11 mouse cellular contexts compared by ENCODE assay signal in the genomic region with DNA sequence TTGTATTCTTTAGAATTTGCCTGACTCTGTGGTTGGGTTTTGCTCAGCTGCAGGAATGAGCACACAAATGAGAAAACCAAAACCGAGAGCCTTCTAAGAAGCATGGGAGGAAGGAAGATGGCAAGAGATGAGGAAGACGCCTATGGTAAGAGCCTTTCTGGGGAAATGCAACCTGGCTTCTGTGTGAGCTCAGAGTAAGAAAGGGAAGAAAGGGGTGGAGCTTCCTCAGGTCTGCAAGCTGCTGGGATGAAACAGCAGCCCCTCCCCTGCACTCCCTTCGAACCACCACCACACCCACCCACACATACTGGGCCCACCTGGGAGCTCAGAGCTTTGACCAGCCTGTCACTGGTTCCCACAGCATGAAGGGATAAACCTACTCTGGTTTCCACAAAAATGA. TPM values are rescaled to one million over a fixed set of nuclear protein-coding genes. Genes with fewer than 3 reads are reported as not detected.
DNase-seq lines count a peak whose midpoint lies in the region; ATAC-seq and TF ChIP-seq lines count a peak whose summit lies in the region.
"Had no signal": no experiment of that assay in that cellular context is flagged by ENCODE, and none has a peak within 500 bp of the region (broad histone marks: within the 10 kb centered on the region; RNA-seq: fewer than 3 reads in every experiment).

No protein-coding gene starts in this region.

- H3K4me1 ChIP-seq in lung, embryonic 14.5 days (ENCODE audit: insufficient read depth): peaks cover 14% of the 10 kb centered on the region; the same call in 1 of the 2 replicates
- peaks cover 33% of the 10 kb centered on the region for H3K4me1 ChIP-seq in liver, embryonic 12.5 days
- peaks cover 22% of the 10 kb centered on the region for H3K4me1 ChIP-seq in limb, embryonic 10.5 days

- H3K27me3 ChIP-seq in lung, embryonic 14.5 days (ENCODE audit: insufficient read depth, low read length): peaks cover 15% of the 10 kb centered on the region
- H3K27me3 ChIP-seq in liver, embryonic 12.5 days (replicated peaks): peaks cover 7% of the 10 kb centered on the region; the same call in 1 of the 2 replicates
- peaks cover 52% of the 10 kb centered on the region for H3K27me3 ChIP-seq in limb, embryonic 10.5 days (ENCODE audit: low read depth, poor library complexity, severe bottlenecking)

- ATAC-seq in lung, embryonic 14.5 days (ENCODE audit: insufficient read depth): no peak
- peak; percentile 38; the same call in 1 of the 2 replicates for ATAC-seq in liver, embryonic 12.5 days
- ATAC-seq in megakaryocyte-erythroid progenitor cell, adult 5-6 weeks (replicated peaks; ENCODE audit: low FRiP score, low TSS enrichment, poor library complexity, severe bottlenecking): no peak

- WGBS in lung, embryonic 14.5 days: 32% methylated on average over 3 of the region's 3 CpGs
- WGBS in liver, embryonic 12.5 days (ENCODE audit: insufficient replicate concordance): 10% methylated on average over 3 of the region's 3 CpGs
- 42% methylated on average over 3 of the region's 3 CpGs for WGBS in limb, embryonic 10.5 days

- DNase-seq in heart, adult 11 months: peak; percentile 93
- DNase-seq in heart, postnatal 25 days (ENCODE audit: low spot score): no peak
- DNase-seq in lung, embryonic 14.5 days: peak; percentile 27
- DNase-seq in lung, adult 18-20 months: no peak
- DNase-seq in thymus, postnatal 14 days: peak; percentile 72
- DNase-seq in limb, embryonic 10.5 days (ENCODE audit: low spot score): no peak
- DNase-seq: gastrocnemius, postnatal 25 days; left cerebral cortex, postnatal 4 days had no signal

- peak overlapping the region; percentile 85 for H3K4me2 ChIP-seq in lung, embryonic 14.5 days
- H3K4me2 ChIP-seq in liver, embryonic 12.5 days: 0 out of 2 replicates have a peak overlapping the region, but pooled peaks have one; percentile 38

- intact Hi-C loops in heart, postnatal 25 days (cut with DNase I): loop anchor here (5.0 kb wide), 1 partner anchor 39 kb away; no protein-coding TSS in a partner anchor

- H3K9me3 ChIP-seq in lung, embryonic 14.5 days (ENCODE audit: low read depth, low read length): no peaks in the 10 kb centered on the region
- no peaks in the 10 kb centered on the region for H3K9me3 ChIP-seq in liver, embryonic 12.5 days (replicated peaks)
- no peaks in the 10 kb centered on the region for H3K9me3 ChIP-seq in limb, embryonic 10.5 days (replicated peaks)
- H3K9me3 ChIP-seq: neural tube, embryonic 12.5 days had no signal

- H3K9ac ChIP-seq in lung, embryonic 14.5 days: no peak overlapping the region
- H3K9ac ChIP-seq in liver, embryonic 12.5 days: no peak overlapping the region
- H3K9ac ChIP-seq: neural tube, embryonic 12.5 days had no signal

- no peak overlapping the region for H3K27ac ChIP-seq in lung, embryonic 14.5 days (ENCODE audit: low read depth)
- H3K27ac ChIP-seq in liver, embryonic 12.5 days: peak overlapping the region; percentile 67
- H3K27ac ChIP-seq in limb, embryonic 10.5 days: no peak overlapping the region
- H3K27ac ChIP-seq: neural tube, embryonic 12.5 days had no signal

- no peak for TF ChIP-seq CTCF in lung, embryonic 14.5 days (IDR thresholded peaks at IDR 0.05; ENCODE audit: low read depth)

- H3K4me3 ChIP-seq in lung, embryonic 14.5 days (ENCODE audit: low read depth, low read length): no peak overlapping the region
- no peak overlapping the region for H3K4me3 ChIP-seq in liver, embryonic 12.5 days
- H3K4me3 ChIP-seq in limb, embryonic 10.5 days: no peak overlapping the region
- H3K4me3 ChIP-seq: neural tube, embryonic 12.5 days had no signal

- no peaks in the 10 kb centered on the region for H3K36me3 ChIP-seq in lung, embryonic 14.5 days (ENCODE audit: insufficient read depth)
- 0 out of 2 replicates have a peak, but pooled peaks cover 9% of the 10 kb centered on the region for H3K36me3 ChIP-seq in liver, embryonic 12.5 days
- H3K36me3 ChIP-seq in limb, embryonic 10.5 days: no peaks in the 10 kb centered on the region
- H3K36me3 ChIP-seq: neural tube, embryonic 12.5 days had no signal

RNA-seq across cellular contexts. Expression of a gene that starts 2.4 kb away (rescaled TPM):
- 1 to 10 TPM; 8.5 to 9.8 TPM for total RNA-seq in heart, postnatal 25 days (2021)
- polyA plus RNA-seq in lung, embryonic 14.5 days (2014; fragmentation: Nextera tagmentation; extraction: Ambion mirVana): 35.3 and 37.2 TPM in 2 replicates
- 10.9 and 11.9 TPM in 2 replicates for polyA plus RNA-seq in liver, embryonic 12.5 days (2016; fragmentation: Nextera tagmentation; extraction: Ambion mirVana)
- 7.9 and 8.5 TPM in 2 replicates for polyA plus RNA-seq in limb, embryonic 10.5 days (2016; fragmentation: Nextera tagmentation; extraction: Ambion mirVana)
- 4.8 and 20.1 TPM in 2 replicates for total RNA-seq in megakaryocyte-erythroid progenitor cell, adult 5-6 weeks (2014; fragmentation: Nextera tagmentation)
- 10.8 and 12.9 TPM in 2 replicates for total RNA-seq in megakaryocyte-erythroid progenitor cell, adult 5-6 weeks (2017)

RNA-seq across cellular contexts. Expression of a gene that starts 4.7 kb away (rescaled TPM):
- total RNA-seq in heart, postnatal 25 days (2021): 1 to 10 TPM; 6.1 to 6.8 TPM
- 20.7 and 21.7 TPM in 2 replicates for polyA plus RNA-seq in lung, embryonic 14.5 days (2014; fragmentation: Nextera tagmentation; extraction: Ambion mirVana)
- polyA plus RNA-seq in liver, embryonic 12.5 days (2016; fragmentation: Nextera tagmentation; extraction: Ambion mirVana): 3.0 and 3.7 TPM in 2 replicates
- 1.3 and 1.4 TPM in 2 replicates for polyA plus RNA-seq in limb, embryonic 10.5 days (2016; fragmentation: Nextera tagmentation; extraction: Ambion mirVana)
- 6.1 and 11.7 TPM in 2 replicates for total RNA-seq in megakaryocyte-erythroid progenitor cell, adult 5-6 weeks (2014; fragmentation: Nextera tagmentation)
- 1.5 and 5.8 TPM in 2 replicates for total RNA-seq in megakaryocyte-erythroid progenitor cell, adult 5-6 weeks (2017)

RNA-seq across cellular contexts. Expression of a gene that starts 22.9 kb away (rescaled TPM):
- total RNA-seq in heart, postnatal 25 days (2021): under 1 TPM in 1 of 2 experiments, not detected in 1; 0.39 TPM
- not detected in 2 replicates for polyA plus RNA-seq in lung, embryonic 14.5 days (2014; fragmentation: Nextera tagmentation; extraction: Ambion mirVana)
- polyA plus RNA-seq in liver, embryonic 12.5 days (2016; fragmentation: Nextera tagmentation; extraction: Ambion mirVana): 0.10 and 0.18 TPM in 2 replicates
- not detected in 2 replicates for polyA plus RNA-seq in limb, embryonic 10.5 days (2016; fragmentation: Nextera tagmentation; extraction: Ambion mirVana)
- 1.4 and 4.8 TPM in 2 replicates for total RNA-seq in megakaryocyte-erythroid progenitor cell, adult 5-6 weeks (2014; fragmentation: Nextera tagmentation)
- total RNA-seq in megakaryocyte-erythroid progenitor cell, adult 5-6 weeks (2017): 2.1 and 4.6 TPM in 2 replicates
- total RNA-seq: gastrocnemius, postnatal 25 days; left cerebral cortex, postnatal 4 days had no signal
- polyA plus RNA-seq: neural tube, embryonic 12.5 days had no signal

RNA-seq across cellular contexts. Expression of a gene that starts 22.9 kb away (rescaled TPM):
- total RNA-seq in heart, postnatal 25 days (2021): 1 to 10 TPM; 1.8 to 5.3 TPM
- polyA plus RNA-seq in lung, embryonic 14.5 days (2014; fragmentation: Nextera tagmentation; extraction: Ambion mirVana): 3.8 and 3.9 TPM in 2 replicates
- polyA plus RNA-seq in liver, embryonic 12.5 days (2016; fragmentation: Nextera tagmentation; extraction: Ambion mirVana): 0.75 and 1.2 TPM in 2 replicates
- polyA plus RNA-seq in limb, embryonic 10.5 days (2016; fragmentation: Nextera tagmentation; extraction: Ambion mirVana): 0.83 and 1.3 TPM in 2 replicates
- total RNA-seq in megakaryocyte-erythroid progenitor cell, adult 5-6 weeks (2014; fragmentation: Nextera tagmentation): 2.9 TPM in 1 of 2 replicates, not detected in the other
- total RNA-seq in megakaryocyte-erythroid progenitor cell, adult 5-6 weeks (2017): 96.6 TPM in 1 of 2 replicates, not detected in the other
- total RNA-seq: gastrocnemius, postnatal 25 days; left cerebral cortex, postnatal 4 days had no signal

RNA-seq across cellular contexts. Expression of a gene that starts 29.4 kb away (rescaled TPM):
- total RNA-seq in heart, postnatal 25 days (2021): under 1 TPM; 0.50 to 0.88 TPM
- polyA plus RNA-seq in lung, embryonic 14.5 days (2014; fragmentation: Nextera tagmentation; extraction: Ambion mirVana): not detected in 2 replicates
- not detected in 2 replicates for polyA plus RNA-seq in liver, embryonic 12.5 days (2016; fragmentation: Nextera tagmentation; extraction: Ambion mirVana)
- not detected in 2 replicates for polyA plus RNA-seq in limb, embryonic 10.5 days (2016; fragmentation: Nextera tagmentation; extraction: Ambion mirVana)
- 6.4 and 19.7 TPM in 2 replicates for total RNA-seq in megakaryocyte-erythroid progenitor cell, adult 5-6 weeks (2014; fragmentation: Nextera tagmentation)
- 0.88 and 6.2 TPM in 2 replicates for total RNA-seq in megakaryocyte-erythroid progenitor cell, adult 5-6 weeks (2017)
- total RNA-seq: left cerebral cortex, postnatal 4 days had no signal
- polyA plus RNA-seq: neural tube, embryonic 12.5 days had no signal

Comparison
In these comparisons a context has a peak if more than half of its experiments do, and no peak if none do; other contexts are left out.
1. DNase-seq: peak in heart, adult 11 months (single experiment), lung, embryonic 14.5 days (single experiment) and thymus, postnatal 14 days (single experiment); none in heart, postnatal 25 days (single experiment), lung, adult 18-20 months (0 of 2) and limb, embryonic 10.5 days (single experiment).